Mouse (Mus musculus) embryo, embryonic 11 days (tissue): ENCODE results near the gene Iqsec1.
A peak's percentile ranks its signal among the peaks of the same experiment; 100 is the strongest.

ENCODE experiments used
- DNase-seq: peaks from one replicate; pipeline ENCODE4 v3.0.0-alpha.2; 2015

The Iqsec1 gene

GRCm38 (mm10) chr6:90988648-90989317 is at the start of gene Iqsec1:
TSS of gene Iqsec1 (minus strand) at chr6:90988685.
- DNase-seq = peak; percentile 100

- no peak for DNase-seq
These were observed 39.8 kb upstream of the Iqsec1 start for GRCm38 (mm10) chr6:91028256-91028655.

- peak; percentile 32 for DNase-seq
These were observed 32.3 kb upstream of the Iqsec1 start for GRCm38 (mm10) chr6:91020810-91021209.

- no peak for DNase-seq
These were observed 28.2 kb upstream of the Iqsec1 start for GRCm38 (mm10) chr6:91016600-91017230.

- DNase-seq = peak; percentile 57
These were observed 25.9 kb upstream of the Iqsec1 start for GRCm38 (mm10) chr6:91014198-91014958.

- DNase-seq = no peak
These were observed 24.0 kb upstream of the Iqsec1 start for GRCm38 (mm10) chr6:91012458-91012857.

- no peak for DNase-seq
These were observed 23.1 kb upstream of the Iqsec1 start for GRCm38 (mm10) chr6:91011568-91011967.

- DNase-seq = no peak
These were observed 19.9 kb upstream of the Iqsec1 start for GRCm38 (mm10) chr6:91008284-91008830.

- no peak for DNase-seq
These were observed 18.7 kb upstream of the Iqsec1 start for GRCm38 (mm10) chr6:91007207-91007606.

- DNase-seq = no peak
These were observed 15.7 kb upstream of the Iqsec1 start for GRCm38 (mm10) chr6:91004157-91004556.

- DNase-seq = no peak
These were observed 15.0 kb upstream of the Iqsec1 start for GRCm38 (mm10) chr6:91003310-91003995.

- DNase-seq = no peak
These were observed 13.1 kb upstream of the Iqsec1 start for GRCm38 (mm10) chr6:91001566-91001965.

- peak; percentile 59 for DNase-seq
These were observed 12.5 kb upstream of the Iqsec1 start for GRCm38 (mm10) chr6:91000819-91001525.

- DNase-seq = no peak
These were observed 10.7 kb upstream of the Iqsec1 start for GRCm38 (mm10) chr6:90999176-90999575.

GRCm38 (mm10) chr6:90997025-90997424 is 8.5 kb upstream of the Iqsec1 start:
- no peak for DNase-seq

- DNase-seq = no peak
These were observed 7.7 kb upstream of the Iqsec1 start for GRCm38 (mm10) chr6:90996181-90996580.

GRCm38 (mm10) chr6:90988299-90988625 is 223 bp downstream of the Iqsec1 start:
- no peak for DNase-seq

GRCm38 (mm10) chr6:90987561-90988298 is 755 bp downstream of the Iqsec1 start:
- DNase-seq = peak; percentile 67

- DNase-seq = no peak
These were observed 4.4 kb downstream of the Iqsec1 start for GRCm38 (mm10) chr6:90984101-90984500.

- no peak for DNase-seq
These were observed 14.2 kb downstream of the Iqsec1 start for GRCm38 (mm10) chr6:90974279-90974678.

- DNase-seq = peak; percentile 28
These were observed 19.1 kb downstream of the Iqsec1 start for GRCm38 (mm10) chr6:90969341-90969871.
